Mouse (Mus musculus) G1E (cell line): ENCODE measurements around the gene Raly. TPM values are rescaled to one million over a fixed set of nuclear protein-coding genes. Genes with fewer than 3 reads are reported as not detected.

Source experiments
- ATAC-seq: 2 replicates; pipeline ENCODE4 v1.8.0; 2016; ENCODE audit warnings: mild to moderate bottlenecking; ENCODE audit not compliant: insufficient number of reproducible peaks, poor library complexity, low FRiP score, severe bottlenecking; ENCODE audit errors: extremely low read depth
- DNase-seq: peaks from one replicate; pipeline ENCODE4 v3.0.0; 2012; ENCODE audit warnings: low spot score
- H3K27me3 ChIP-seq: 2 replicates; pipeline ENCODE4 v1.6.1; 2012; ENCODE audit warnings: mild to moderate bottlenecking, low read length, inconsistent platforms; ENCODE audit not compliant: insufficient read depth
- H3K36me3 ChIP-seq: replicated peaks from 2 replicates; pipeline ENCODE3; 2012; ENCODE audit warnings: mild to moderate bottlenecking, inconsistent platforms
- H3K4me1 ChIP-seq: 2 replicates; pipeline ENCODE4 v1.6.1; 2012; ENCODE audit warnings: low read depth, low read length, inconsistent platforms, mixed read lengths; ENCODE audit not compliant: insufficient read depth
- H3K4me3 ChIP-seq: 2 replicates; pipeline ENCODE4 v1.5.1; 2012; ENCODE audit warnings: low read depth, mild to moderate bottlenecking, inconsistent platforms, low read length, moderate library complexity, mixed read lengths
- H3K9me3 ChIP-seq: replicated peaks from 2 replicates; pipeline ENCODE4 v1.6.1; 2012; ENCODE audit warnings: inconsistent platforms
- CTCF ChIP-seq: IDR thresholded peaks from 2 replicates; pipeline ENCODE4 v1.5.1; 2012; ENCODE audit warnings: low read depth, low read length, inconsistent platforms, mixed read lengths
- GATA1 ChIP-seq: IDR thresholded peaks from 2 replicates; pipeline ENCODE4 v1.6.1; 2012; ENCODE audit warnings: borderline replicate concordance, low read length, inconsistent platforms, mixed read lengths
- GATA2 ChIP-seq: IDR thresholded peaks from 2 replicates; pipeline ENCODE4 v1.6.1; 2012; ENCODE audit warnings: low read depth, low read length, inconsistent platforms, borderline replicate concordance
- POLR2AphosphoS5 ChIP-seq: IDR thresholded peaks from 2 replicates; pipeline ENCODE4 v1.6.1; 2012; ENCODE audit warnings: low read depth, low read length, inconsistent platforms; ENCODE audit not compliant: insufficient replicate concordance
- TAL1 ChIP-seq: conservative IDR thresholded peaks from 2 replicates; pipeline ENCODE4 v1.6.1; 2012; ENCODE audit warnings: low read depth, low read length, inconsistent platforms, mixed read lengths
- polyA plus RNA-seq: library from polyadenylated mRNA; stranded (reverse); fragments of >175 nt; gene quantifications from 2 replicates; pipeline ENCODE4 v1.2.3, GENCODE M21; 2012
- total RNA-seq, 2 experiments: library from RNA; stranded (forward) in 1 of 2; stranded (reverse) in 1 of 2; fragments of 200-1000 nt in 1 of 2; fragments of >200 nt in 1 of 2; fragmentation: Nextera tagmentation in 1 of 2; gene quantifications; 2 replicates each; pipeline ENCODE4 v1.2.3; 2014 to 2017

Raly gene
- total and polyA plus RNA-seq, 3 experiments, result 122 to 597 (median 173) TPM

DNA sequence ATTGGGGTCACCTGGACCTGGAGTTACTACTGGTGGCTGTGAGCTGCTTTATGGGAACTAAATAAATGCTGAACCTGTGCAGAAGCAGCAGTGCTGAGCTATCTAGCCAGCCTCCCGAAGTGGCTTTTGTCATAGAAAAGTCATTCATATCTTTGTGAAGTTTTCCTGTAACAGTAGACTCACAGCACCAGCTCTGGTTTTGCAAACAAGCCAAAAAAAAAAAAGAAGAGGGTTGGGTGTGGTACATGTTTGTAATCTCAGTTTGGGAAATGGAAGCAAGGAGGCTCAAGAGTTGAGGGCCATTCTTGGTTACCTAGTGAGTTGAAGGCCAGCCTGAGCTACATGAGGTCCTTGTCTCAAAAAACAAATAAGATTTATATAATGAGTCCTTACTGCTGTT, 29.4 kb downstream of the Raly start:
- H3K4me1 ChIP-seq, result peaks cover 23% of the 10 kb centered on the region
- DNase-seq, result no peak
- TF ChIP-seq GATA1, result no peak
- TF ChIP-seq GATA2, result no peak
- no peak for TF ChIP-seq TAL1
- peaks cover 49% of the 10 kb centered on the region for H3K36me3 ChIP-seq
- H3K9me3 ChIP-seq, result no peaks in the 10 kb centered on the region
- H3K27me3 ChIP-seq, result no peaks in the 10 kb centered on the region
- ATAC-seq, result no peak
- H3K4me3 ChIP-seq, result no peak overlapping the region

DNA sequence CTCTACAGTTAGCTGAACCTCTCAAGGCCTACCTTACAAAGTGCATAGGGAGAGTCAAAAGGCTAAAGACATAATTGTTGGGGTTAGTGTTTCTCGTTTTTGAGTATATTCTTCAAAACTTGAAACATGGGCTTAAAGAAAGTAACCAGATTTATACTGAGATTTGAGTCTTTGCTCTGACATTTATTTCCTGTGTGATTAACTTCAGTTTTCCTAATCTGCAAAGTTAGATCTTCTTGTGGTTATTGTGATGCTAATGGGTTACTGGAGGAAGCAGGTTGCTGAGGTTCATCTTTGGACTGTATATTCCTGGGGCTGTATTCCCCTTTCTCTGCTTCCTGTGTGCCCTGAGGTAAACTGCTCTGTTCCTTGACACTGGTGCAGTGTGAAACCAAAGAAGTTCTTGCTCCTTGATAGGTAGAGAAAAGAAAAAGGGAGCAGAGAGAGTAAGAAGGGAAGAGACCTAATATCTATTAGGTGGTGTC, 35.2 kb downstream of the Raly start:
- DNase-seq (no peak), ATAC-seq (no peak)
- peaks cover 62% of the 10 kb centered on the region for H3K36me3 ChIP-seq
- no peaks in the 10 kb centered on the region for H3K27me3 ChIP-seq
- H3K4me3 ChIP-seq, result no peak overlapping the region
- H3K4me1 ChIP-seq, result peaks cover 2% of the 10 kb centered on the region; the same call in 1 of the 2 replicates
- no peaks in the 10 kb centered on the region for H3K9me3 ChIP-seq
- no peak for TF ChIP-seq CTCF
- no peak for TF ChIP-seq TAL1
- TF ChIP-seq GATA1, result no peak
- TF ChIP-seq POLR2AphosphoS5, result no peak
- no peak for TF ChIP-seq GATA2

- Histone ChIP-seq H3K27me3 (no peaks in the 10 kb centered on the region), H3K36me3 (peaks cover 62% of the 10 kb centered on the region), H3K4me1 (peaks cover 2% of the 10 kb centered on the region; the same call in 1 of the 2 replicates), H3K4me3 (no peak overlapping the region), H3K9me3 (no peaks in the 10 kb centered on the region)
- no peak for ATAC-seq
- no peak for TF ChIP-seq CTCF
- no peak for TF ChIP-seq GATA1
- TF ChIP-seq GATA2, result no peak
- no peak for TF ChIP-seq TAL1
- TF ChIP-seq POLR2AphosphoS5, result no peak
- no peak for DNase-seq
Observed at GRCm38 (mm10) chr2:154827521-154827920, 36.6 kb downstream of the Raly start.

- H3K4me3 ChIP-seq, result no peak overlapping the region
- no peaks in the 10 kb centered on the region for H3K4me1 ChIP-seq
- no peaks in the 10 kb centered on the region for H3K27me3 ChIP-seq
- TF ChIP-seq GATA2, result no peak
- no peak for TF ChIP-seq POLR2AphosphoS5
- no peak for TF ChIP-seq TAL1
- TF ChIP-seq GATA1, result no peak
- TF ChIP-seq CTCF, result no peak
- DNase-seq (no peak), ATAC-seq (no peak)
- H3K9me3 ChIP-seq, result no peaks in the 10 kb centered on the region
- H3K36me3 ChIP-seq, result peaks cover 68% of the 10 kb centered on the region
Observed at GRCm38 (mm10) chr2:154832471-154832870, 41.6 kb downstream of the Raly start.

- H3K4me1 ChIP-seq, result no peaks in the 10 kb centered on the region
- no peak for ATAC-seq
- no peak overlapping the region for H3K4me3 ChIP-seq
- no peaks in the 10 kb centered on the region for H3K9me3 ChIP-seq
- H3K36me3 ChIP-seq, result peaks cover 62% of the 10 kb centered on the region
- TF ChIP-seq CTCF, result no peak
- TF ChIP-seq POLR2AphosphoS5, result no peak
- no peak for TF ChIP-seq TAL1
- TF ChIP-seq GATA1, result no peak
- no peak for DNase-seq
- no peaks in the 10 kb centered on the region for H3K27me3 ChIP-seq
Observed at GRCm38 (mm10) chr2:154834149-154834865, 43.4 kb downstream of the Raly start.

- Histone ChIP-seq H3K27me3 (no peaks in the 10 kb centered on the region), H3K36me3 (peaks cover 46% of the 10 kb centered on the region), H3K4me3 (no peak overlapping the region), H3K4me1 (no peaks in the 10 kb centered on the region), H3K9me3 (no peaks in the 10 kb centered on the region)
- ATAC-seq (no peak), DNase-seq (no peak)
- TF ChIP-seq TAL1 (no peak), GATA1 (no peak), GATA2 (no peak), POLR2AphosphoS5 (no peak), CTCF (no peak)
Observed at GRCm38 (mm10) chr2:154836537-154836936, 45.6 kb downstream of the Raly start.

GRCm38 (mm10) chr2:154848086-154848485, 57.2 kb downstream of the Raly start:
- no peak overlapping the region for H3K4me3 ChIP-seq
- H3K9me3 ChIP-seq, result no peaks in the 10 kb centered on the region
- ATAC-seq (no peak), DNase-seq (no peak)
- peaks cover 57% of the 10 kb centered on the region for H3K36me3 ChIP-seq
- H3K27me3 ChIP-seq, result no peaks in the 10 kb centered on the region
- TF ChIP-seq CTCF, result no peak
- TF ChIP-seq POLR2AphosphoS5, result no peak
- peaks cover 3% of the 10 kb centered on the region; the same call in 1 of the 2 replicates for H3K4me1 ChIP-seq
